15 mouse cellular contexts compared by ENCODE assay signal in genomic region chr1:128586928-128587780, GRCm38 (mm10). TPM values are rescaled to one million over a fixed set of nuclear protein-coding genes. Genes with fewer than 3 reads are reported as not detected.
DNase-seq lines count a peak whose midpoint lies in the region; ATAC-seq and TF ChIP-seq lines count a peak whose summit lies in the region.
"Had no signal": no experiment of that assay in that cellular context is flagged by ENCODE, and none has a peak within 500 bp of the region (broad histone marks: within the 10 kb centered on the region; RNA-seq: fewer than 3 reads in every experiment).

No protein-coding gene starts in this region.

- ATAC-seq in granulocyte monocyte progenitor cell, adult 5-6 weeks (replicated peaks; ENCODE audit: poor library complexity, severe bottlenecking): peak; percentile 26
- ATAC-seq in midbrain, embryonic 14.5 days (ENCODE audit: low FRiP score, low TSS enrichment): no peak
- ATAC-seq: inflammation-experienced regulatory T-cells, adult 6 months had no signal

- TF ChIP-seq CTCF in bone marrow, adult 2 months (IDR thresholded peaks at IDR 0.05; ENCODE audit: control insufficient read depth, insufficient read depth, low read length): no peak

- H3K9ac ChIP-seq in midbrain, embryonic 14.5 days (replicated peaks; ENCODE audit: low read length): no peak overlapping the region
- H3K9ac ChIP-seq: embryonic facial prominence, embryonic 13.5 days; heart, embryonic 15.5 days had no signal

- H3K27ac ChIP-seq in bone marrow, adult 2 months (ENCODE audit: control insufficient read depth, insufficient read depth, low read depth, low read length, poor library complexity): peak overlapping the region; percentile 83
- peak overlapping the region; percentile 3 for H3K27ac ChIP-seq in midbrain, embryonic 14.5 days (replicated peaks; ENCODE audit: low read depth, low read length)
- H3K27ac ChIP-seq: embryonic facial prominence, embryonic 13.5 days; heart, embryonic 15.5 days; limb, embryonic 10.5 days had no signal

- H3K4me3 ChIP-seq in bone marrow, adult 2 months (replicated peaks; ENCODE audit: control insufficient read depth, low read depth, low read length): no peak overlapping the region
- no peak overlapping the region for H3K4me3 ChIP-seq in midbrain, embryonic 14.5 days (replicated peaks; ENCODE audit: low read depth, low read length)
- H3K4me3 ChIP-seq: embryonic facial prominence, embryonic 13.5 days; heart, embryonic 15.5 days; limb, embryonic 10.5 days had no signal

- peak overlapping the region; percentile 90 for H3K4me2 ChIP-seq in midbrain, embryonic 14.5 days (ENCODE audit: low read length)
- H3K4me2 ChIP-seq: embryonic facial prominence, embryonic 13.5 days; heart, embryonic 15.5 days had no signal

- TF ChIP-seq POLR2A in bone marrow, adult 2 months (IDR thresholded peaks at IDR 0.05; ENCODE audit: borderline replicate concordance, control insufficient read depth, low read depth, low read length): no peak

- peaks cover 5% of the 10 kb centered on the region; the same call in 1 of the 2 replicates for H3K4me1 ChIP-seq in bone marrow, adult 2 months (ENCODE audit: control insufficient read depth, insufficient read depth, low read length)
- peaks cover 15% of the 10 kb centered on the region; the same call in 1 of the 2 replicates for H3K4me1 ChIP-seq in midbrain, embryonic 14.5 days (ENCODE audit: control insufficient read depth, insufficient read depth, low read length)

- WGBS in bone marrow, adult 2 months: 56% methylated on average over 8 of the region's 8 CpGs
- 27% methylated on average over 8 of the region's 8 CpGs for WGBS in midbrain, embryonic 14.5 days

- no peaks in the 10 kb centered on the region for H3K9me3 ChIP-seq in midbrain, embryonic 14.5 days (ENCODE audit: control insufficient read depth, low read length)
- H3K9me3 ChIP-seq: embryonic facial prominence, embryonic 13.5 days; heart, embryonic 15.5 days; limb, embryonic 10.5 days had no signal

- peak; percentile 65 for DNase-seq in lung, postnatal 25 days (ENCODE audit: low spot score)
- no peak for DNase-seq in lung, postnatal 10 days
- DNase-seq in midbrain, embryonic 14.5 days: peak; percentile 17
- DNase-seq in left cerebral cortex, adult 18-20 months (ENCODE audit: low spot score in 2 of 2): no peak
- no peak for DNase-seq in layer of hippocampus, adult 8-10 months (ENCODE audit: low spot score in 2 of 2)
- DNase-seq in gastrocnemius, adult 8-10 months (ENCODE audit: low spot score in 2 of 2): no peak
- DNase-seq: cerebellum, adult 11-12 months; kidney, postnatal 10 days; right cerebral cortex, postnatal 4 days had no signal

- no peaks in the 10 kb centered on the region for H3K36me3 ChIP-seq in midbrain, embryonic 14.5 days (ENCODE audit: control insufficient read depth, insufficient read depth, low read length)
- H3K36me3 ChIP-seq: embryonic facial prominence, embryonic 13.5 days; heart, embryonic 15.5 days; limb, embryonic 10.5 days had no signal

- no peaks in the 10 kb centered on the region for H3K27me3 ChIP-seq in midbrain, embryonic 14.5 days (ENCODE audit: control insufficient read depth, insufficient read depth, low read length)

RNA-seq across cellular contexts. Expression of gene Cxcr4, which starts 4.9 kb away (rescaled TPM):
- polyA plus RNA-seq in bone marrow, adult 2 months (2011; ENCODE audit: insufficient read depth, insufficient read length, low replicate concordance, missing spikeins): 91.8 and 162 TPM in 2 replicates
- 151 and 195 TPM in 2 replicates for total RNA-seq in granulocyte monocyte progenitor cell, adult 5-6 weeks (2014; fragmentation: Nextera tagmentation)
- 178 and 196 TPM in 2 replicates for total RNA-seq in granulocyte monocyte progenitor cell, adult 5-6 weeks (2017)
- polyA plus RNA-seq in midbrain, embryonic 14.5 days (2014; fragmentation: Nextera tagmentation; extraction: Ambion mirVana): 10.2 and 12.3 TPM in 2 replicates
- total RNA-seq in left cerebral cortex, adult 18-20 months (2021): 1 to 10 TPM; 1.5 to 1.7 TPM
- 1 to 10 TPM; 2.8 to 6.0 (median 5.6) TPM for total RNA-seq in layer of hippocampus, adult 8-10 months (2022)
- 1 to 10 TPM in 3 of 4 experiments, under 1 TPM in 1; 0.89 to 2.1 (median 1.7) TPM for total RNA-seq in gastrocnemius, adult 8-10 months (2022)

Comparison
In these comparisons a context has a peak if more than half of its experiments do, and no peak if none do; other contexts are left out.
1. DNase-seq: peak in lung, postnatal 25 days (single experiment) and midbrain, embryonic 14.5 days (single experiment); none in lung, postnatal 10 days (single experiment), left cerebral cortex, adult 18-20 months (0 of 2), layer of hippocampus, adult 8-10 months (0 of 2) and gastrocnemius, adult 8-10 months (0 of 2).
2. RNA of gene Cxcr4, which starts 4.9 kb away (total RNA-seq): 151 to 196 TPM in granulocyte monocyte progenitor cell, adult 5-6 weeks; 2.8 to 6.0 TPM in layer of hippocampus, adult 8-10 months, 0.89 to 2.1 TPM in gastrocnemius, adult 8-10 months and 1.5 to 1.7 TPM in left cerebral cortex, adult 18-20 months; every median in the first group is over 10 times any median in the second.